Mouse (Mus musculus): Measurements from ENCODE around the gene Etv6. TPM values are rescaled to one million over a fixed set of nuclear protein-coding genes. Genes with fewer than 3 reads are reported as not detected.
A peak's percentile ranks its signal among the peaks of the same experiment; 100 is the strongest.
"Not testable (repeated sequence)": the region's sequence is repeated elsewhere in the genome, so short reads cannot be mapped to it uniquely, and the experiment has no call there.

Etv6 gene
- 11.7 and 13.1 TPM in 2 replicates for polyA plus RNA-seq (2015; fragmentation: Nextera tagmentation; extraction: Ambion mirVana)

DNA sequence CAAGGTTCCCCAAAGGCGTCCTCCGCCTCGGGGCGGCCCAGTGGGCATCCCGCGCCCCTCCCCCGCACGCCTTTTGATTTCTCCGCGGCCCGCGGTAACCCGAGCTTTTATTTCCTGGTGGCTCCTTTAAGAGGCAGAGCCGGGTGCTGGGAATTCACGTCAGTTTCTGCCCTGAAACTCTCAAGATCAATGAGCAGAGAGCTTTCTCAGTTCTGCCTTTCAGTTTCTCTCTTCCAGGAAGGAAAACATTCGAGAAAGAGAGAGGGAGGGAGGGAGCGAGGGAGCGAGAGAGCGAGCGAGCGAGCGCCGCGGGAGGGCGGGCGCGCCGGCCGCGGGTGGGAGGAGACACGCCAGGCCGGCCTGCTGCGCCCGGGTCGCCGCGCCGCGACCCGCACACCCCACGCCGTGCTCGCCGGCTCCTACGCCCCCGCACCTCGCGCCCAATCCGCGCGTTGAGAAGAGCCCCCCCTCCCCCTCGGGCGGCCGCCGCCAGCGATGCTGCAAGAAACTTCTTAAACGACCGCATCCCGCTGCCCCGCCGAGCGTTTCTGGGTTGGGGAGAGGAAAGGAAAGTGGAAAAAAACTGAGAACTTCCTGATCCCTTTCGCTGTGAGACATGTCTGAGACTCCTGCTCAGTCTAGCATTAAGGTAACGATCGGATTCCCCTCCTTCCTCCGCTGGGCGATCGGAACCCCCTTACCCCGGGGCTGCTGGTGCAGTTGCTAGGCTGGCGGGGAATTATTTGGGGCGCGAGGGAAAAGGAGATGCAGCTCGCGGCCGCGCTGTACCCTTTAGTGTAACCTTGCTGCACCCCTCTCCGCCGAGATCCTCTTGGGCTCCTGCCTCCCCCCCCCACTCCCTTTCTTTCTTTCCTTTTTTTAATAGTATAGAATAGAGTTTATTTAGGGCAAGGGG lies at the start of gene Etv6:
Etv6 (plus strand) TSS at position 211 of the 916 bp plus-strand sequence.
- peak within 1 kb of the TSS; percentile 91 for H3K9ac ChIP-seq

DNA sequence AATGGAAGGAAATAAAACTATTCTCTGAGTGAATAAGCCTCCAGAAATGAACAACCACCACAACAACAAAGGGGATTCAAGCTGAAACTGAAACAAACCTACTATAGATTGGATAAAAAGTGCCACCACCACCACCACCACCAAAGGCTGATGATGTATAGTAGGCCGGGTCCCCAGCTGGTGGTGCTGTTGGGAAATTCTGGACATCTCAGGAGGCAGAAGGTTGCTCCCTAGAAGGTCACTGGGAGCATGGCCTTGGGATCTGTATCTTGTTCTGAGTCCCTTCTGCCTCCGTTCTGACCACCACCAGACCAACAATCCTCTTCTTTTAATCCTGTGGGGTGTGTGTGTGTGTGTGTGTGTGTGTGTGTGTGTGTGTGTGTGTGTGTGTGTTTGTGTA lies 49.3 kb upstream of the Etv6 start:
- no peak for ATAC-seq (ENCODE audit: insufficient number of reproducible peaks, low FRiP score, low TSS enrichment, low read depth)
- no peaks in the 10 kb centered on the region for H3K27me3 ChIP-seq
- 56% methylated on average over 2 of the region's 2 CpGs for WGBS
- no peak overlapping the region for H3K27ac ChIP-seq
- 0 out of 2 replicates have a peak, but pooled peaks cover 6% of the 10 kb centered on the region for H3K4me1 ChIP-seq
- no peak overlapping the region for H3K4me2 ChIP-seq
- no peaks in the 10 kb centered on the region for H3K36me3 ChIP-seq
- H3K9me3 ChIP-seq, result no peaks in the 10 kb centered on the region
- no peak overlapping the region for H3K4me3 ChIP-seq
- no peak overlapping the region for H3K9ac ChIP-seq

More for the DNA sequence above, at the start of gene Etv6:
- Histone ChIP-seq H3K4me1 (peaks cover 30% of the 10 kb centered on the region), H3K9me3 (no peaks in the 10 kb centered on the region), H3K36me3 (no peaks in the 10 kb centered on the region), H3K4me3 (peak within 1 kb of the TSS; percentile 74), H3K27ac (peak within 1 kb of the TSS; percentile 100), H3K27me3 (no peaks in the 10 kb centered on the region), H3K4me2 (peak within 1 kb of the TSS; percentile 57)
- under 1% methylated on average over 63 of the region's 78 CpGs for WGBS
- ATAC-seq (ENCODE audit: insufficient number of reproducible peaks, low FRiP score, low TSS enrichment, low read depth), result peak; percentile 77

DNA sequence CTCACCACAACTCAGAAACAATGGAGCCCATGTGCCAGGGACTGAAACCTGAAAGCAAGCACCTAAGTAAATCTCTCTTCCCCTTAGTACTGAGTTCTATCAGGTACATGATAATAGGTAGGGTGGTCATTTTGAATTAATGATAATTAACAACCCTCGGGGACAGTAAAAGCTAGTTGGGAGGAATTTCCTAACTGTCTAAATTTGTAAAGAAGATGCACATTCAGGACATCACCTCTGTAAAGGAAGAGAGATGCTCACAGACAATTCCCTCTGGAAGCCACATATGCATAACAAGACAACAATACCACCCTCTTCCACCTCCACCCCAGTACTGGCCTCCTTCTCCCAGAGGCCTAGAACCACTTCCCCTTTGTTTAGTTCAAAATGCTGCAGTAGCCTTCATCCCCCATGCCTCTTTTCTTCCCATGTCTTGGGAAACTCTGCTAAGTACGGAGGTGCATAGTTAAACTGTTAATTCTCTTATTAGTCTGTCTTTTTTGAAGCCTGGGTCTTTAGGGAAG lies 48.4 kb upstream of the Etv6 start:
- Histone ChIP-seq H3K9ac (no peak overlapping the region), H3K27me3 (no peaks in the 10 kb centered on the region), H3K4me3 (no peak overlapping the region), H3K4me1 (0 out of 2 replicates have a peak, but pooled peaks cover 6% of the 10 kb centered on the region), H3K9me3 (no peaks in the 10 kb centered on the region), H3K27ac (no peak overlapping the region), H3K4me2 (no peak overlapping the region), H3K36me3 (no peaks in the 10 kb centered on the region)
- no peak for ATAC-seq (ENCODE audit: insufficient number of reproducible peaks, low FRiP score, low TSS enrichment, low read depth)
- 67% methylated on average over 2 of the region's 2 CpGs for WGBS

DNA sequence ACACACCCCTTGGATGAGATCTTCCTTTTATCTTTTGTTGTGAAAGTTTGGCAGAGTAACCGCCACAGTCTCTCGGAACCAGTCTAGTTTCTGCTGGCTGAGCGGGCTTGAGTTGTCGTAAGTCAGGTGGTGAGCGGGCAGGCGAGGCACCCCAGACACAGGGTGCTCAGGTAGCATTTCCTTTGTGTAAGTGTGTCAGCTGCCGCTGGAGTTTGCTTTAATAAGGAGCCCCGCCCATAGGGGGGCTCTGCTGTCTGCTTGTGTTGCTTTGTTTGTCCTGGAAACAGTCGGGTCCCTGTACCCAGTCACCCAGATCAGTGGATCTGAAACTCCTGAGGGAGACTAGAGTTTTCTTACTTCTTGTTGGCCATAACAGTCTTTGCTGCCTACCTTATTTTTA lies 47.5 kb upstream of the Etv6 start:
- 57% methylated on average over 9 of the region's 9 CpGs for WGBS
- no peaks in the 10 kb centered on the region for H3K27me3 ChIP-seq
- ATAC-seq (ENCODE audit: insufficient number of reproducible peaks, low FRiP score, low TSS enrichment, low read depth), result no peak

DNA sequence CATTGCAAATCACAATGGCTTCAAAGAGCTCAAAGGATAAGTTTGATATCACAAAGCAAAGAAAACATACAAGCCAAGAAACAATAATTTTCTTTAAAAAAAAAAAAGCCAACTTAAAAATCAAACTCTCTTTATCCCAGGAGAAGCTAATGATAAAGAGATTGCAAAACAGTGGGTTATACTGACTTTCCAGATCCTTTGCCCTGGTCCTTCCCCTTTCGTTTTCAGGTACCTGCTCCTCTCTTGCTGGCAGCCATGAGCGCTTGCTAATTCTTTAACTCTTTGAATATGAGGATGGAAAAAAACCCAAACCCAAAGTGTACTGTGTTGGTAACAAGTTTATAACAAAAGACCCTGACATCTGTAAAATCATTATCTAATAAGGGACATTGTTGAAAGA lies 38.0 kb upstream of the Etv6 start:
- H3K9ac ChIP-seq, result no peak overlapping the region
- no peaks in the 10 kb centered on the region for H3K4me1 ChIP-seq
- H3K36me3 ChIP-seq, result no peaks in the 10 kb centered on the region
- no peak overlapping the region for H3K4me2 ChIP-seq
- no peaks in the 10 kb centered on the region for H3K9me3 ChIP-seq
- WGBS, result 80% methylated on average over 2 of the region's 2 CpGs
- H3K4me3 ChIP-seq, result no peak overlapping the region
- no peaks in the 10 kb centered on the region for H3K27me3 ChIP-seq
- no peak overlapping the region for H3K27ac ChIP-seq
- ATAC-seq (ENCODE audit: insufficient number of reproducible peaks, low FRiP score, low TSS enrichment, low read depth), result no peak

More for the DNA sequence above, 47.5 kb upstream of the Etv6 start:
- H3K27ac ChIP-seq, result no peak overlapping the region
- H3K36me3 ChIP-seq, result no peaks in the 10 kb centered on the region
- no peaks in the 10 kb centered on the region for H3K9me3 ChIP-seq
- H3K4me3 ChIP-seq, result no peak overlapping the region
- no peak overlapping the region for H3K9ac ChIP-seq
- 0 out of 2 replicates have a peak, but pooled peaks cover 6% of the 10 kb centered on the region for H3K4me1 ChIP-seq
- H3K4me2 ChIP-seq, result no peak overlapping the region

DNA sequence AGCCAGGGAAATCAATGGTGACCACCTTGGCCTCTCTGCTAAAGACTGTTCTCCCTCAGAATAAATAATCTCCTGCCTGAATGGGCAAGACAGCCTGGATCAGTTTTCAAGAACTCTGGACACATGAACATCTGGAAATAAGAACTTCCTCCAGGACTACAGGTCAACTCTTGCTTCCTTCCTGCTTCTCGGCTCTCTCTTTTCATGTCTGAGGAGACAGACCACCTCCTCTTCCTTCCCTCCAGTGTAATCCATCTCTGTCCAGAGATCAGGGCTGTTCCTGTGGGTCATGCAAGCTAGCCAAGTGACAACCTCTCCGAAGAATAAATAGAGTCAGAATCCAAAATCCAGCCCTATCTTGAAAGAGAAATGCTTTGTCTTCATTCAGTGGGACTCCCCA lies 37.6 kb upstream of the Etv6 start:
- WGBS, result 53% methylated on average over 2 of the region's 2 CpGs
- no peak overlapping the region for H3K27ac ChIP-seq

DNA sequence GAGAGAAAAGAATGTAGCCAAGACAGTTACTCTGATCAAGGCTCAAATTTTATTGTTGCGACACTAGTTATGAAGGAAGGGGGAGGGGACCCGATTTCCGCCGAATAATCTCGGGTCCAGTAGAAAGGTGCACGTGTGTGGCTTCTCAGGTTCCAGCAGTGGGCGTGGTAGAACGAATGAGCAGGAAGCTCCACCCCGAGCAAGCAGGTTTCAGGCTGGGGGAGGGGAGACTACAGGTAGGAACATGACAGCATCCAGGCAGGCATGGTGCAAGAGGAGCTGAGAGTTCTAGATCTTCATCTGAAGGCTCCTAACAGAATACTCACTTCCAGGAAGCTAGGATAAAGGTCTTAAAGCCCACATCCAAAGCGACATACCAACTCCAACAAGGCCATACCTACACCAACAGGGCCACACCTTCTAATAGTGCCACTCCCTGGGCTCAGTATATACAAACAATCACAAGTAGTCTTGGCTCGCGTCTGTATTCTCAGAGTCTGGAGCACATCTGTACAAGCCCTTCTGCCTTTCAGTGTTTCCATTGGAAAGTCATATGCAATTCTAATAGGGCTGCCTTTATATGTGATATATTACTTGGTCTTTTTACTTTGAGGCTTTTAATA lies 20.9 kb upstream of the Etv6 start:
- H3K4me2 ChIP-seq; H3K36me3 ChIP-seq; H3K4me3 ChIP-seq; H3K9me3 ChIP-seq; ATAC-seq (ENCODE audit: insufficient number of reproducible peaks, low FRiP score, low TSS enrichment, low read depth); H3K9ac ChIP-seq; H3K27me3 ChIP-seq; H3K4me1 ChIP-seq; H3K27ac ChIP-seq: not testable (repeated sequence)
- WGBS, result 45% methylated on average over 5 of the region's 12 CpGs

More for the DNA sequence above, 37.6 kb upstream of the Etv6 start:
- H3K4me2 ChIP-seq, result no peak overlapping the region
- no peaks in the 10 kb centered on the region for H3K36me3 ChIP-seq
- no peak overlapping the region for H3K9ac ChIP-seq
- H3K4me3 ChIP-seq, result no peak overlapping the region
- no peak for ATAC-seq (ENCODE audit: insufficient number of reproducible peaks, low FRiP score, low TSS enrichment, low read depth)
- no peaks in the 10 kb centered on the region for H3K27me3 ChIP-seq
- no peaks in the 10 kb centered on the region for H3K9me3 ChIP-seq
- H3K4me1 ChIP-seq, result no peaks in the 10 kb centered on the region

DNA sequence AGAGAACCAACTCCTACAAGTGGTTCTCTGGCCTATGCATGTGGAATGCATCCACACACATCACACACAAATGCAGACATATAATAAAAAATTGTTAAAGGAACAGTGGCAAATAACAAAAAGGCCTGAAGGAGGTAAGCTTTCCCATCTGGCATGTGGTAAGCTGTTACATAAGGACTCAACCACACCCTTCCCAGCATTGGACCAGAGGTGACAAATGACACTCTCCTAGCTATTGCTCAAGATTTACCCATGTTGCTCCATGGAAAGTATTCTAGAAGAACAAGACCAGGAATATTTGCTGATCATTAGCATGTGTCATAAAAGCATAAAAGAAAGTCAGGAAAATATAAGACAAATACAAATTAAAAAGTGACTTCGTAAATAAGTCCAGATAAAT lies 16.7 kb upstream of the Etv6 start:
- no peaks in the 10 kb centered on the region for H3K4me1 ChIP-seq
- no peaks in the 10 kb centered on the region for H3K9me3 ChIP-seq
- H3K4me2 ChIP-seq, result no peak overlapping the region
- no peak overlapping the region for H3K27ac ChIP-seq
- H3K27me3 ChIP-seq, result no peaks in the 10 kb centered on the region
- H3K36me3 ChIP-seq, result no peaks in the 10 kb centered on the region
- H3K4me3 ChIP-seq, result no peak overlapping the region
- no peak for ATAC-seq (ENCODE audit: insufficient number of reproducible peaks, low FRiP score, low TSS enrichment, low read depth)
- 89% methylated on average over 1 of the region's 1 CpGs for WGBS
- H3K9ac ChIP-seq, result no peak overlapping the region

DNA sequence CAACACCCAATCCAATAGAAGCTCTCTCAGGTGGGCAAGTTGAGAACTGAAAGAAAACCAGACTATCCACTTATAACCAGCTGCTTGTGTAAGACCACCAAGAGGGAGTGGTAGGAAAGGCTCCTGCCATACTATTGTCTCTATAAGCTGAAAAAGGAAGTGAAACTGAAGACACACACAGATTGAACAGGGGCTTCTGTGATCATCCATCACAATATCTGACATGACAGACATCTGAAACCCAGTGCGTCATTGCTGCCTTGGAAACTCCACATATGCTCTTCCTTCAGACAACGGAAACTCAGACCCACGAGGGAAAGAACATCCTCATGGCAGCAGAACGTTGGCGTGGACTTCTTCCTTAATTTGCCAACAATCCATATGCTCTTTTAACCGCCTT lies 14.7 kb upstream of the Etv6 start:
- no peak for ATAC-seq (ENCODE audit: insufficient number of reproducible peaks, low FRiP score, low TSS enrichment, low read depth)
- Histone ChIP-seq H3K36me3 (no peaks in the 10 kb centered on the region), H3K4me1 (no peaks in the 10 kb centered on the region), H3K4me2 (no peak overlapping the region), H3K4me3 (no peak overlapping the region), H3K9me3 (no peaks in the 10 kb centered on the region), H3K27ac (no peak overlapping the region), H3K9ac (no peak overlapping the region), H3K27me3 (no peaks in the 10 kb centered on the region)
- WGBS, result 83% methylated on average over 6 of the region's 6 CpGs

DNA sequence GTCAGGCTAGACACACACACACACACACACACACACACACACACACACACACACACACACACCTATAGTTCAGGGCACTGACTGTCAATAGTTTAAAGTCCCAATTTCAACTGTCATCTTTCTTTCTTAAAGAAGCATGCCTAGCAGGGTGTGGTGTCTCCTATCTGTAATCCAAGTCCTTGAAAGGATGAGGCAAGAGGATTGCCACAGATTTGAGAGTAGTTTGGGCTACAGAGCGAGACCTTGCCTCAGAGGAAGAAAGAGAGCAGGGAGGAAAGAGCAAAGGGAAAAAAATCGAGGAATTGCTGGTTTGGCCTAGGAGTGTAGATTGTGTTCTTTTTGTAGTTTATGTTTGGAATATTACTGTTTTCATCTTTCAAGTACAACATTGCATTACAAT lies 9.2 kb upstream of the Etv6 start:
- ATAC-seq (ENCODE audit: insufficient number of reproducible peaks, low FRiP score, low TSS enrichment, low read depth), result no peak
- Histone ChIP-seq H3K4me3 (no peak overlapping the region), H3K4me1 (no peaks in the 10 kb centered on the region), H3K27ac (no peak overlapping the region), H3K9me3 (no peaks in the 10 kb centered on the region), H3K9ac (no peak overlapping the region), H3K27me3 (no peaks in the 10 kb centered on the region), H3K4me2 (no peak overlapping the region), H3K36me3 (no peaks in the 10 kb centered on the region)
- WGBS, result 84% methylated on average over 2 of the region's 2 CpGs

DNA sequence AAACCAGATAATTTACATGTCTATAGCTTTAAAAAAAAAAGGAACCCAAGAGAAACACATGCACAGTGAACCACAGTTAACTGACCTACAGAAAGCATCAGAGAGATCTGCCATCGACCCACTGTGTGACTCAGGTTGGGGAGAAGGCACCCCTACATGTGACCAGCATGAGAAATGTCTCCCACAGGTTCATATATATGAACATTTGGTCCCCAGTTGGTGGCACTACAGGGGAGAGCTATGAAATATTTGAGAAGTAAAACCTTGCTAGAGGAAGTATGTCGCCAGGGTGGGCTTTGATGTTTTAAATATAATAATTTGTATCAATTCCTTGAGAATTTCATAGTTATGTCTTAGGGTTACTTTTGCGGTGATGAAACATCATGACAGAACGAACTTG lies 8.5 kb upstream of the Etv6 start:
- 92% methylated on average over 4 of the region's 4 CpGs for WGBS
- H3K27ac ChIP-seq, result no peak overlapping the region
- no peaks in the 10 kb centered on the region for H3K4me1 ChIP-seq
- no peaks in the 10 kb centered on the region for H3K36me3 ChIP-seq
- ATAC-seq (ENCODE audit: insufficient number of reproducible peaks, low FRiP score, low TSS enrichment, low read depth), result no peak
- H3K9me3 ChIP-seq, result no peaks in the 10 kb centered on the region
- no peak overlapping the region for H3K4me3 ChIP-seq
- no peak overlapping the region for H3K9ac ChIP-seq
- no peak overlapping the region for H3K4me2 ChIP-seq
- H3K27me3 ChIP-seq, result no peaks in the 10 kb centered on the region

DNA sequence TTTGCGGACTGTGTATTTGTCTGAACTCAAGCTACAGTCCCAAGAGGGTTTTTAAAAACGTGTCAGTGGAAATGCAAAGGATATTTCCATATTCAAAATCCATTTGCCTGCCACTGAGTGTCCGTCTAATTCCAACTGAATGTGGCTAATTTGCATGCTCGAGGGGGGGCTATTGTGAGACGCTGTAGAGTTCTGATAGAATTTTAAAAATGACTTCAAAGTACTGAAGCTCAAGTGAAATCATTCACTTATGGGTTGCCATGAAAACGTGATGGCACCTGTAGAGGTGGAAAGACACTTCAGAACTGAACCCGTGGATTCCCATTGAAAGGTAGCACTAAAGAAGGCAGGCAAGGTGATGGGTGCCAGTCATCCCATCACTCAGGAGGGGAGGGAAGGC lies 3.0 kb upstream of the Etv6 start:
- no peak overlapping the region for H3K9ac ChIP-seq
- no peak for ATAC-seq (ENCODE audit: insufficient number of reproducible peaks, low FRiP score, low TSS enrichment, low read depth)
- H3K4me1 ChIP-seq, result peaks cover 12% of the 10 kb centered on the region
- WGBS, result 28% methylated on average over 7 of the region's 7 CpGs
- no peaks in the 10 kb centered on the region for H3K27me3 ChIP-seq
- no peak overlapping the region for H3K27ac ChIP-seq
- H3K4me2 ChIP-seq, result no peak overlapping the region
- no peaks in the 10 kb centered on the region for H3K9me3 ChIP-seq
- no peaks in the 10 kb centered on the region for H3K36me3 ChIP-seq
- no peak overlapping the region for H3K4me3 ChIP-seq
